Mouse (Mus musculus): Measurements from ENCODE around the gene Tomm70a.

- TF ChIP-seq CTCF (IDR thresholded peaks at IDR 0.05; ENCODE audit: control insufficient read depth, insufficient read depth, insufficient replicate concordance, low read depth, low read length) (no peak), POLR2A (IDR thresholded peaks at IDR 0.05; ENCODE audit: control insufficient read depth, low read depth, low read length) (no peak)
Observed at GRCm38 (mm10) chr16:57126268-57126667, 4.8 kb downstream of the Tomm70a start.

All from testis, adult 2 months (tissue).